Mouse (Mus musculus) cerebellum, postnatal 14 days (tissue): Measurements from ENCODE around the gene Gm6502.
"Not testable (repeated sequence)": the region's sequence is repeated elsewhere in the genome, so short reads cannot be mapped to it uniquely, and the experiment has no call there.

ENCODE experiments used
- DNase-seq, 2 experiments: peaks; one replicate each; pipeline ENCODE4 v3.0.0; 2021; ENCODE audit warnings: mixed read lengths in 2 of 2

The Gm6502 gene

GRCm38 (mm10) chr5:94314135-94314534, at the start of gene Gm6502:
Gene Gm6502 (plus strand): TSS chr5:94314435.
- not testable (repeated sequence) for DNase-seq

GRCm38 (mm10) chr5:94306696-94307095, 7.5 kb upstream of the Gm6502 start, which contains the start of gene A430089I19Rik:
Gene A430089I19Rik (minus strand): TSS chr5:94306796.
- DNase-seq = not testable (repeated sequence)

GRCm38 (mm10) chr5:94339449-94339848, 25.2 kb downstream of the Gm6502 start, which contains the start of gene AA792892:
Gene AA792892 (plus strand): TSS chr5:94339749.
- not testable (repeated sequence) for DNase-seq
